Mouse (Mus musculus) thymus, postnatal 10 days (tissue): ENCODE measurements around the gene Wdr5.

ENCODE experiments used
- DNase-seq, 2 experiments: peaks; one replicate each; pipeline ENCODE4 v3.0.0; 2021; ENCODE audit warnings: low spot score in 2 of 2

The Wdr5 gene

GRCm38 (mm10) chr2:27548664-27549369 is 33.9 kb downstream of the Wdr5 start:
- no peak for DNase-seq

- DNase-seq: peak; percentile 9 to 63
Measured at GRCm38 (mm10) chr2:27552620-27553287, 37.8 kb downstream of the Wdr5 start.

- no peak for DNase-seq
Measured at GRCm38 (mm10) chr2:27554308-27554707, 39.4 kb downstream of the Wdr5 start.

- DNase-seq: no peak
Measured at GRCm38 (mm10) chr2:27556921-27557320, 42.0 kb downstream of the Wdr5 start.

- DNase-seq: no peak
Measured at GRCm38 (mm10) chr2:27560708-27561123, 45.8 kb downstream of the Wdr5 start.

GRCm38 (mm10) chr2:27561159-27561558 is 46.2 kb downstream of the Wdr5 start:
- no peak for DNase-seq

- DNase-seq: no peak
Measured at GRCm38 (mm10) chr2:27561829-27562228, 46.9 kb downstream of the Wdr5 start.

GRCm38 (mm10) chr2:27563641-27564148 is 48.7 kb downstream of the Wdr5 start:
- no peak for DNase-seq

- no peak for DNase-seq
Measured at GRCm38 (mm10) chr2:27564694-27565093, 49.7 kb downstream of the Wdr5 start.

GRCm38 (mm10) chr2:27565316-27566103 is 50.6 kb downstream of the Wdr5 start:
- no peak for DNase-seq

GRCm38 (mm10) chr2:27570856-27571255 is 55.9 kb downstream of the Wdr5 start:
- DNase-seq: no peak

- DNase-seq: no peak
Measured at GRCm38 (mm10) chr2:27572261-27572793, 57.4 kb downstream of the Wdr5 start.

- DNase-seq: no peak
Measured at GRCm38 (mm10) chr2:27572928-27573627, 58.1 kb downstream of the Wdr5 start.

GRCm38 (mm10) chr2:27573628-27573966 is 58.6 kb downstream of the Wdr5 start:
- DNase-seq: no peak

GRCm38 (mm10) chr2:27576416-27576815 is 61.5 kb downstream of the Wdr5 start:
- DNase-seq: no peak

GRCm38 (mm10) chr2:27578552-27578951 is 63.6 kb downstream of the Wdr5 start:
- DNase-seq: no peak

- no peak for DNase-seq
Measured at GRCm38 (mm10) chr2:27582112-27582511, 67.2 kb downstream of the Wdr5 start.

- DNase-seq: no peak
Measured at GRCm38 (mm10) chr2:27583019-27583418, 68.1 kb downstream of the Wdr5 start.

- no peak for DNase-seq
Measured at GRCm38 (mm10) chr2:27584546-27584945, 69.6 kb downstream of the Wdr5 start.
